Mouse (Mus musculus): ENCODE measurements around the gene Surf2.

Gene Surf2

GRCm38 (mm10) chr2:26914148-26914941, 1.8 kb upstream of the Surf2 start:
- DNase-seq (ENCODE audit: low spot score) = no peak

GRCm38 (mm10) chr2:26916738-26917137, 571 bp downstream of the Surf2 start:
- no peak for DNase-seq (ENCODE audit: low spot score)

GRCm38 (mm10) chr2:26919684-26920083, 3.5 kb downstream of the Surf2 start:
- no peak for DNase-seq (ENCODE audit: low spot score)

DNA sequence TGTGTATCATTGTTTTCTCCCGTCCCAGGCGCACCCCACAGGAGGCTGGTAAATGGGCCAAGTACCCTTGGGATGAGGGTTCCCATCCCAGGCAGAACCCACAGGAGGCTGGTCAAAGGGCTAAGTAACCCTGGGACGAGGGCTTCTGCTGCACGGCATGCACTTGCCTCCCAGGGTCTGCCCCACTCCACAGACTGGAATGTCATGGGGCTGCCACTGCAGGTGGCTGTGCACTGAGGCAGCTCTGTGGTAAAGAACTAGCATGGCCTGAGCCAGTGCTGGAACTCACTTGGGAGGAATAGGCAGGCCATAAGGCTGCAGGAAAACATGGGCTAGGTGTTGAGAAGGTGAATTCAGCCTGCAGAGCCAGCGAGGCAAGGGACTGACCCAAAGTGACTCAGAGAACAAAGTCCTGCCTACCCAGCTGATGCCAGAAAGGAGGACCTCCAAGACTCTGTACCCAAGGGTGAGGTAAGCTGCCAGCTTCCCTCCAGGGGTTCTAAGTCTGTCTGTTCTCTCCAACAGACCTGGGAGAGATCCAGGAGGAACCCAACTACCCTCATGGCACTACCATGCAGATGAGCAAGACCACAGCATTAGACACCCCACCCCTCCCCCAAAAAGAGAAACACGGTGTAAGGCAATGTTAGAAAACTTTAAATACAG, 4.2 kb downstream of the Surf2 start:
- DNase-seq (ENCODE audit: low spot score) = no peak

DNA sequence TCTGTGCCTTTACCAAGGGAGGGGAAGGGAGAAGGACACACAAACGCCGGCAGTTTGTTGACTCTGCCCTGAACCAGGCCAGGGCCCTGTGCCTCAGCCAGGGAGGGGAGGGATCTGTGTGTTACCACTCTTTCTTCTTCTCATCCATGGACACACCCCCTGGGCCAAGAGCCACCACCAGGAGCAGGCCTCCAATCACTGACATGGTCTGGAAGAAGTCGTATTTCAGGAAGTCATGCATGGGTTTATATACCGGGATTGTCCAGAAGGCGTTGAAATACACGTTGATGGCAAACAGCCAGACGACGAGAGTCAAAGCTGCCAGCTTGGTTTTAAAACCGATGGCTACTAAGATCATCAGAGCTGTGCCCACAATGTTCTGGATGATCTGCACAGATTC, 5.6 kb downstream of the Surf2 start:
- DNase-seq (ENCODE audit: low spot score) = no peak

GRCm38 (mm10) chr2:26927745-26928476, 11.7 kb downstream of the Surf2 start:
- DNase-seq (ENCODE audit: low spot score) = no peak

- no peak for DNase-seq (ENCODE audit: low spot score)
These were observed 14.2 kb downstream of the Surf2 start for GRCm38 (mm10) chr2:26930390-26930789.

- no peak for DNase-seq (ENCODE audit: low spot score)
These were observed 16.5 kb downstream of the Surf2 start for GRCm38 (mm10) chr2:26932473-26933303.

- peak; percentile 68 for DNase-seq (ENCODE audit: low spot score)
These were observed 17.3 kb downstream of the Surf2 start, which contains the start of the genes Surf4 and Stkld1 for GRCm38 (mm10) chr2:26933304-26934055. TSS of gene Surf4 (minus strand) at chr2:26933928. TSS of gene Stkld1 (plus strand) at chr2:26934047.

GRCm38 (mm10) chr2:26935286-26935685, 19.1 kb downstream of the Surf2 start:
- no peak for DNase-seq (ENCODE audit: low spot score)

DNA sequence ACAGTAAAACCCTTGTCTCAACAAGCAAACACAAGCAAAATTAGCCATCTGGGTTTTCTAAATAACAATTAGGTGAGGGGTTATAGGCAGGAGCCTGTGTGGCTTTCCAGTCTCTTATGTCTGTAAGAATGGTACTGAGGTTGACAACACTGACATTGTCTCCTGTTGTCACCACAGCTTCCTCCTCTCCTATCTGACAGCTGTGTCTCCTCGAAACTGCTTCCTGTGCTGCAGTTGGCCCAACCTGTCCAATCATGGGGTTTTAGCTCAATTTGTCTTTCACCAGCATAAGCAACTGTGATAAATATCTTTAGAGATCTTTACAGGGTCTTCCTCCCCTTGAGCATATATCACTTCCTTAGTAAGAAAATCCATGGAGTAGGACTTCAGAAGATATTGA, 20.3 kb downstream of the Surf2 start:
- no peak for DNase-seq (ENCODE audit: low spot score)

DNA sequence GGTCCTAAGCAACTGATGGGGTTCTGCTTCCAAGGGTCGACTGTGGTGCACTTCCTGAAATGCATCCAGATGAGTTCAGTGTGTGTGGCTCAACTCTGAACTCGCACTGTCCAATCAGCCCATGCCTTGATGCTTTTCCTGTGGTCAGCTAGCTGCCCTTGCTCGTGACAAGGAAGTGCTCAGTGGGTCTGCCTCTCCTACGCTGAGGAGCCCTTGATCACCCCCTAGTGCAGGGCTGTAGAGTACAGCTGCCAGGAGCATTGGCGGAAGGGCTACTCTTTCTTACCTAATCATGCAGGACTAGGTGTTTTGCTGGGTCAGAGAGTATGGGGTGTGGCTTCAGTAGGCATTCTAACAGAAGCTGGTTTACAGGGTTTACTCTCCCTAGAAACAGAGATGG, 25.4 kb downstream of the Surf2 start:
- no peak for DNase-seq (ENCODE audit: low spot score)

- no peak for DNase-seq (ENCODE audit: low spot score)
These were observed 27.1 kb downstream of the Surf2 start for GRCm38 (mm10) chr2:26943253-26943652.

GRCm38 (mm10) chr2:26950411-26950810, 34.2 kb downstream of the Surf2 start:
- no peak for DNase-seq (ENCODE audit: low spot score)

DNA sequence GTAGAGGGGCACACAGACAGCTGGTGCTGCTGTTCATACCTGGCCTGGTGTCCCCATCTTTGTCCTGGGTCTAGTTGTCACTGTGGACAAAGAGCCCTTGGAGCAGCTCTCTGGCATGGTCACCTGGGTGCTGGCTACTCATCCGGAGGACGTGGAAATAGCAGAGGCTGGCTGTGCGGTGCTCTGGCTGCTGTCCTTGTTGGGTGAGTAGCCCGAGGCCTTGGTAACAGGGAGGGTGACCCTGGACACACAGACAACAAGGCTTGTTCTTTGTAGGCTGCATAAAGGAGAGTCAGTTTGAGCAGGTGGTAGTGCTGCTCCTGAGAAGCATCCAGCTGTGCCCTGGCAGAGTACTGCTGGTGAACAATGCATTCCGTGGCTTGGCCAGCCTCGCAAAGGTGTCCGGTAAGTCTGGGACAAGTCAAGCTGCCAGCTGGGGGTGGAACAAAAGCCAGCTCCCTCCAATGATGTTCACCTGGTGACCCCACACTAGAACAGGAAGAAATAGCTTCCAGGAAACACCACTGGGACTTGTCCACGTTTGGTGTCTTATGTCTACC, 35.3 kb downstream of the Surf2 start:
- no peak for DNase-seq (ENCODE audit: low spot score)

DNA sequence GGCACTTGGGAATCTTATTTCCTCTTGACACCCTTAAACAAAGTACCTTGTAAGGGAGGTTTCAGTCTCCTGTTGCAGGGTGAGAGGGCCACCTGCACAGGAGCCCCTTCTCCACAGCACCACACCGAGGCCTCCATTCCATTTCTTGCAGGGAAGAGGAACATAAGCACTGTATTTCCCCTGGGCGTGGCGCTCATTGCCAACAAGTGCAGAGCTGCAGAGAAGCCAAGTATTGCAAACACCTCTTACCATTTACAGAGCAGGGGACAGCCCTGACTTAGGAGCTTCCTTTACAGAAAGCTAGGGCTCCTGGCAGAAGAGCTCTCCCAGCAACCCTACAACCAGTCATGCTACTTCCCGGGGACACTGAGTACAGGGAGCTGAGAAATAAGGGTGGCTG, 36.0 kb downstream of the Surf2 start:
- no peak for DNase-seq (ENCODE audit: low spot score)

DNA sequence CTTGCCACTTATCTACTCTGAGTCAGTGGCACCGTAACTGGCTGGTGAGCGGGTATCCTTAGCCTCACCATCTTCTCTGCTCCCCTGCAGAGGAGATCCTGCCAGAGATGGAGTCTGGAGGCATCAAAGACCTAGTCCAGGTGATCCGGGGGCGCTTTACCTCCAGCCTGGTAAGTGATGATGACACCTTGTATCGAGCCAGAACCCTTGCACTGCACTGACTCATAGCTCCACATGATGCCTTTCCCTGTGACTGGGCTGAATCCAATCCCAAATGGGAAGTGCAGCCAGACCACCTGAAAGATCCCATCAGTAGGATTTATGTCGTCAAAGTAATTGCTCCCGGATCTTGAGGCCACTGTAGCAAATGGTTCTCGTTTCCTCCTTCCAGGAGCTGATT, 36.7 kb downstream of the Surf2 start:
- no peak for DNase-seq (ENCODE audit: low spot score)

GRCm38 (mm10) chr2:26954735-26955395, 38.7 kb downstream of the Surf2 start:
- DNase-seq (ENCODE audit: low spot score) = no peak

GRCm38 (mm10) chr2:26956811-26957487, 40.8 kb downstream of the Surf2 start:
- DNase-seq (ENCODE audit: low spot score) = no peak

DNA sequence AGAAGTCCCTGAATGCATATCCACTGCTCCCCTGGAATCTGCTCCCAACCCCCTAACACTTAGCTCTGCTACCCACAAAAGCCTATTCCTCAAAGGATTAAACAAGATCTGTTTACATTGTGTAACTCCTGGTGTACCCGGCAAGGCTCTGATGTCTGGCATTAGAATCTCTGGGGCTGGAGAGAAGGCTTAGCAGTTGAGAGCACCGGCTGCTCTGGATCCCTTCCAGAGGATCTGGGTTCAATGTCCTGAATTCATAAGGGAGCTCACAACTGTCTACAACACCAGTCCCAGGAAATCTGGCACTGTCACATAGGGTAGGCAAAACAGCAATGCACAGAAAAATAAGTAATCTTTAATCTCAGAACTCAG, 41.3 kb downstream of the Surf2 start:
- no peak for DNase-seq (ENCODE audit: low spot score)
